Mouse (Mus musculus): ENCODE measurements around the gene Vmn2r87.

- TF ChIP-seq CTCF (conservative IDR thresholded peaks at IDR 0.05 in 1 of 2, IDR thresholded peaks at IDR 0.05 in 1 of 2; ENCODE audit: low read depth in 2 of 2, low read length in 2 of 2) (no peak), USF2 (conservative IDR thresholded peaks at IDR 0.05; ENCODE audit: low read depth, low read length) (no peak), GABPA (IDR thresholded peaks at IDR 0.05; ENCODE audit: insufficient replicate concordance, low read depth, low read length) (no peak)
Observed at GRCm38 (mm10) chr10:130527926-130528325, 30.7 kb upstream of the Vmn2r87 start.

Data from CH12.LX (cell line).